10 mouse cellular contexts compared by ENCODE assay signal in the genomic region with DNA sequence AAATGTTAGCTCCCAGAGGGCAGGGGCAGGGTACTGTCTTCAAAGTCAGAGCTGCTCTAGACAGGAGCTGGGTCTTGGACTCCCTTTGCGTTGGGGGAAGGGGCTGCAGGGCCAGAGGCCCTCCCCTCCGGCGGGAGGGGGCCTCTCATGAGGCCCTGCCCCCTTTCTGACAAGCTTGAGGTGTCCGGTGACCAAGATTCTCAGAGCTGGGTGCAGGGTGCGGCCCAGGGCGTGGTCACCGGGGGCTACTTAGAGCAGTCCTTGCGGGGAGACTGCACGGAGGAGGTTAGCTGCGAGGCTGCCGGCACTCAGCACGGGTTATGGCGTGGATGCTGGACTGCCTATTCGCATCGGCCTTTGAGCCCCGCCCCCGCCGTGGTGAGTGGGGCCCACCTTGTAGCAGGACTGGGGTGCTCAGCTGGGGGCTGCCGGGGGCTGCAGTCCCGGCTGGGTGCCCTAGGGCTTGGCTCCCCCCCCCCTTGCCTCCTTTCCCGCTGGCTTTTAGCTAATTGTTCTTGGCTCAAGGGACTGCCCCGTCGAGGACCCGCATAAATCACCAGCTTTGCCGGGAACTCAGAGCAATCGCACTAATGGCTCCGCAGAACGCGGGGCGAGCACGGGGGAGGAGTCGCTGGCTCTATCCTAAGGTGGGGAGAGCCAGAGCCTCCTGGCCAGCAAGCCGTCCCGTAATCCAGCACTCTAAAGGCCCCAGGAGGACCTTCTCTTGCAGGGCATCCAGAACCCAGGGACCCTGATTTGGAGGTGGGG. TPM values are rescaled to one million over a fixed set of nuclear protein-coding genes. Genes with fewer than 3 reads are reported as not detected.
A peak's percentile ranks its signal among the peaks of the same experiment; 100 is the strongest.
DNase-seq lines count a peak whose midpoint lies in the region; ATAC-seq and TF ChIP-seq lines count a peak whose summit lies in the region.
"Had no signal": no experiment of that assay in that cellular context is flagged by ENCODE, and none has a peak within 500 bp of the region (broad histone marks: within the 10 kb centered on the region; RNA-seq: fewer than 3 reads in every experiment).

No protein-coding gene starts in this region.

- peak overlapping the region; percentile 59 for H3K4me3 ChIP-seq in gastrocnemius, adult 2 months
- H3K4me3 ChIP-seq in forebrain, embryonic 16.5 days (replicated peaks; ENCODE audit: low read length): peak overlapping the region; percentile 39

- no peaks in the 10 kb centered on the region for H3K27me3 ChIP-seq in forebrain, embryonic 16.5 days (replicated peaks; ENCODE audit: control insufficient read depth, insufficient read depth, low read length)

- no peaks in the 10 kb centered on the region for H3K4me1 ChIP-seq in forebrain, embryonic 16.5 days (replicated peaks; ENCODE audit: control insufficient read depth, insufficient read depth, low read length)

- no peaks in the 10 kb centered on the region for H3K36me3 ChIP-seq in forebrain, embryonic 16.5 days (ENCODE audit: control insufficient read depth, insufficient read depth)

- DNase-seq in gastrocnemius, adult 2 months: peak; percentile 15
- DNase-seq in gastrocnemius, adult 8-10 months (ENCODE audit: low spot score in 2 of 2): no peak
- peak; percentile 20 for DNase-seq in ES-CJ7 (ENCODE audit: low read depth, low spot score)
- DNase-seq in mesoderm, embryonic 11.5 days (ENCODE audit: low read depth, low spot score): peak; percentile 35
- DNase-seq in cerebellum, adult 9-11 months: no peak
- DNase-seq in thymus, postnatal 14 days: no peak

- no peak for TF ChIP-seq CTCF in gastrocnemius, adult 2 months (IDR thresholded peaks at IDR 0.05)

- intact Hi-C loops in gastrocnemius, adult 2 months (cut with DNase I): no loop called here

- H3K9me3 ChIP-seq in forebrain, embryonic 16.5 days (ENCODE audit: control insufficient read depth, low read length): no peaks in the 10 kb centered on the region

- H3K4me2 ChIP-seq in forebrain, embryonic 16.5 days (ENCODE audit: low read length): peak overlapping the region; percentile 64

- H3K9ac ChIP-seq in forebrain, embryonic 16.5 days (replicated peaks; ENCODE audit: low read depth, low read length): peak overlapping the region; percentile 29; the same call in 1 of the 2 replicates

- H3K27ac ChIP-seq in gastrocnemius, adult 2 months: no peak overlapping the region
- no peak overlapping the region for H3K27ac ChIP-seq in forebrain, embryonic 16.5 days (ENCODE audit: low read length)

- 28% methylated on average over 23 of the region's 34 CpGs for WGBS in forebrain, embryonic 16.5 days

- ATAC-seq in forebrain, embryonic 16.5 days: peak; percentile 64
- ATAC-seq in erythroid progenitor cell, adult 5-6 weeks (replicated peaks; ENCODE audit: low FRiP score, poor library complexity, severe bottlenecking): no peak

RNA-seq across cellular contexts. Expression of a gene that starts 6.7 kb away (rescaled TPM):
- not detected for total RNA-seq in gastrocnemius, adult 2 months (2021)
- total RNA-seq in gastrocnemius, adult 8-10 months (2022): not detected
- polyA plus RNA-seq in forebrain, embryonic 16.5 days (2015; fragmentation: Nextera tagmentation; extraction: Ambion mirVana): 1.3 and 1.8 TPM in 2 replicates
- not detected in 2 replicates for total RNA-seq in erythroid progenitor cell, adult 5-6 weeks (2015; ENCODE audit: low replicate concordance)
- not detected in 2 replicates for total RNA-seq in erythroid progenitor cell, adult 5-6 weeks (2017; ENCODE audit: low replicate concordance)
- polyA plus RNA-seq: C2C12; spleen, adult 2 months had no signal

Comparison
In these comparisons a context has a peak if more than half of its experiments do, and no peak if none do; other contexts are left out.
1. DNase-seq: peak in gastrocnemius, adult 2 months (single experiment), ES-CJ7 (single experiment) and mesoderm, embryonic 11.5 days (single experiment); none in gastrocnemius, adult 8-10 months (0 of 2), cerebellum, adult 9-11 months (single experiment) and thymus, postnatal 14 days (single experiment).